Mouse (Mus musculus): ENCODE results near the gene Zfp941.

Zfp941 gene

GRCm38 (mm10) chr7:140840750-140841735 lies 19.1 kb upstream of the Zfp941 start:
- DNase-seq (ENCODE audit: low spot score) = no peak

DNA sequence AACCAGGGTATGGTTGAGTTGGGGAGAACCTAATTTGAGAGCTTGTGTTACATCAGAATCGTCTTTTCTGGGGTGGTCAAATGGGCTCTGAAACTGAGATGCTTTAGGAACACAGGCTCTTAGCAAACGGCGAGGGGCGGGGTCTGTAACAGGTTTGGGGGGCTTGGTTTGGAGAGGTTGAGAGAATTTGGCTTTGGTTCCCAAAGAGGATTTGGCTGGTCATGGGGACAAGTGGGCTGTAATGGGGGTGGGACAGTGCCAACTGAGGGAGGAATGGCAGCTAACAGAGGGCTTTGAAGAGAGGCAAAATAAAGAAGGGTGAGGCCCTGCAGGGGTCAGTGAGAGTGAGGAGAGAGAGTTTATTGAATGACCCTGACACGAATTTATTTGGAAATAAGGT lies 17.6 kb upstream of the Zfp941 start:
- DNase-seq (ENCODE audit: low spot score) = no peak

DNA sequence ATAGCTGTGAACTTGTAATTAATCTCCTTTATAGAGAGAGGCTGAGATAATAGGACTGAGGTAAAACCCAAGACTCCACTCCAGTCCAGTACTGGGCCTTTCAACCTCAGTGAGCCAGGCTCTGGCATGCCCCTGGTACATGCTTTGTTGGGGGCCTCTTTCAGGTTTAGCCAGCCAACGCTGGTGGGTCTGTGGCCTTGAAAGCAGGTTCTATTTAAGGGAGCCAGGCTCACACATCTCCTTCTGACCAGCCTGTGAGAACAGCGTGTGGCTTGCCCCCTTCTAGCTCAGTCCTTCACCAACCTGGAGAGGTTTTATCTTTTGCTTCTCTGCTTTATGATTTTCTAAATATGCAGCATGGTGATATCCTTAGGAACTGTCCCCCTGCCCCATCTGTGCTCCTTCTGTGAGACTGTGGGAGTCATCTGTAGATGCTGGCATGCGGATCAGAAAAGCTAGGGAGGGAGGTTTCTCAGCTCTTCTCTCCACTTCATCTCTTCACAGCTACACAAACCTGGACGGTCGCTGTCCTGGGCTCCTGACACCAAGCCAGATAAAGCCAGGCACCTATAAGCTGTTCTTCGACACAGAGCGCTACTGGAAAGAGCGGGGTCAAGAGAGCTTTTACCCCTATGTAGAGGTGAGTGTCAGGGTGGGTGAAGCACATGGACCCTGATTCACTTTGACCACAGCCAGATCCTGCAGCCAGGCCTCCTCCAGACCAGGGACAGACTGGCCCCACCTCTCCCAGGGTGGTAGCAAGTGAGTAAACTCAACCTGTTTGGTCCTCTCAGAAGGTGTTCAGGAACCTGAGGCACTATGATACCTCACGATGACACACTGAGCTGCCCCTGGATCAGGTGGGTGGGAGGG lies 14.5 kb upstream of the Zfp941 start:
- no peak for DNase-seq (ENCODE audit: low spot score)

- DNase-seq (ENCODE audit: low spot score) = no peak
Measured at GRCm38 (mm10) chr7:140835758-140836087, 13.7 kb upstream of the Zfp941 start.

DNA sequence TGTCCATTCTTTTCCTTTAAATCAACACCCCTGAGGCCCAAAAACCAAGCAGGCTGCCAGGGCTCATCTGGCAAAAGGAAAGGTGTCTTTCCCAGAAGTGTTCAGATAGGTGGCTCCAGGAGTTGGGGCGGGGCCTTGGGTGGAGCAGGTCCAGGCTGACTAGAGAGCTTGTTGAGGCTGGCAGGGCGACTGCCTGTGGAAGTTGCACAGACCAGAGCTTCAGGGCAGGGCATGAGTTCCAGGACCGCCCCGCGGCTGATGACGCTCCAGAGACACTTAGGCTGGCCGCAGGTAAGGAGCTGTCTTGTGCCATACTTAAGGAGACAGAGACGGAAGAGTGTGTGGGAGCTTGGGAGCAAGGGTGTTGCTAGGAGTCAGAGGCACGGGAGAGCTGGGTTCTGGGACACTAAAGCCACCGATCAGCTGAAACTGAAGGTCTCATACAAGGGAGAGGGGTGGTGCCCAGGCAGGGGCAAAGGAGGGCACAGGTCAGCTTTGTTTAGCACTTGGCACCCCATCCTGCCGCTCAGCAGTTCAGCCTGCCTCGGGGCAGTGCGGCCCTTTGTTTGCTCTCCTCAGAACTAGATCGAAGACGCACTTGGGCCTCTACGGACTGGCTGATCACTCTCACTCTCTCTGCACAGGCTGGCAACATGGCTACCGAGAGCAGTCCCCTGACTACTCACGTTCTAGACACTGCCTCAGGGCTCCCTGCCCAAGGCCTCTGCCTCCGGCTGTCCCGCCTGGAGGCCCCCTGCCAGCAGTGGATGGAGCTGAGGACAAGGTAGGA lies 13.2 kb upstream of the Zfp941 start, which contains the start of gene Urah:
Gene Urah, plus strand, starts transcription at position 51 of the 790 bp plus-strand sequence.
- DNase-seq (ENCODE audit: low spot score) = no peak

- DNase-seq (ENCODE audit: low spot score) = no peak
Measured at GRCm38 (mm10) chr7:140833341-140833740, 11.4 kb upstream of the Zfp941 start.

DNA sequence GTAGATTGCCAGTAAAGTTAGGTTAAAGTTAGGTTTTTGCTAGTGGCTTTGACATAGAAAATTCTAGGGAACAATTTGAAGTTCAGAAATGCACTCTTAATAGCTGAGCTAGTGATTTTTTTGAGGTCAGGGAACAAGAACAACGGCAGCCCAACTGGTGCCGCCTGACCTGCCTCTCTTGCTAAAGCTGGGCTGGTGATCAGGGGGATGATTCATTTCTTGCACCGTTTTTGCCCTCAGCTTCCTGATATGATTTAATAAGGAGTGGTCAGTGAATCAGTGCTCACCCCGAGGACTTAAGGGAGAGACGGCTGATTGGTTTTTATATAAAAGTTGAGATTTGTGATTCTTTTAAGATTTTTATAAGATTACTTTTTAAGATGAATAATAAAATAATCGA lies 9.5 kb upstream of the Zfp941 start:
- no peak for DNase-seq (ENCODE audit: low spot score)

- no peak for DNase-seq (ENCODE audit: low spot score)
Measured at GRCm38 (mm10) chr7:140828171-140828881, 6.3 kb upstream of the Zfp941 start.

- no peak for DNase-seq (ENCODE audit: low spot score)
Measured at GRCm38 (mm10) chr7:140822731-140823130, 753 bp upstream of the Zfp941 start.

DNA sequence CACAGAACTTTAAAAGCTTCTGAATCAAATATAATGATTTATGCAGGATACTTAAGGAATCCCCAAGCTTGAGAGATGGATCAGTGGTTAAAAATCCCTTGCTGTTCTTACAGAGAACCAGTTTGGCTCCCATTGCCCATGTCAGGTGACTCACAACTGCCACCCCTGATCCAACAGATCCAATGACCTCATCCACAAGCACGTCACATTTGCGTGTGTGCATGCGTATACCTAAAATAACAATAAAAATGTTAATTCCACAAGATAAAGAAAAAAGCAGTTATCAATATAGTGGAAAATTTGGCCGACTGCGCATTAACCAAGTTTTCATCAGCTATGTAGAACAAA lies 699 bp downstream of the Zfp941 start:
- DNase-seq (ENCODE audit: low spot score) = no peak

DNA sequence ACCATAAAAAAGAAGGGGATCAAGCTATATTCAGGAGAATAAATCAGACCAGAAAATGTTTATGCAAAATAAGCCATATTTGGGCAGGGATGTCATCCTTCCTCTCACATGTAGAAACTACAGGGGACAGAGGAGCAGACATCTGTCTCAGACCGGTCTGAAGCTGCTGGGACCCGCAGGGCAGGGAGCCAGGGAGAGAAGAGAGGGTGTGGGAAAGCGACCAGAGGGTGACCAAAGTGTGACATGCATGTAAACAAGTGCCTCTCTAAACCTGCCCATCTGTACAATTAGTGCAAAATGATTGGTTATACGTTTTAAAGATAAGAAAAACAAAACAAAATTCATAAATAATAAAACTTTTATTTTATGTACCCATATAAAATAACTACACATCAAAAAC lies 1.8 kb downstream of the Zfp941 start:
- no peak for DNase-seq (ENCODE audit: low spot score)

GRCm38 (mm10) chr7:140812850-140813249 lies 9.1 kb downstream of the Zfp941 start:
- DNase-seq (ENCODE audit: low spot score) = no peak

- DNase-seq (ENCODE audit: low spot score) = no peak
Measured at GRCm38 (mm10) chr7:140811714-140812113, 10.3 kb downstream of the Zfp941 start.

DNA sequence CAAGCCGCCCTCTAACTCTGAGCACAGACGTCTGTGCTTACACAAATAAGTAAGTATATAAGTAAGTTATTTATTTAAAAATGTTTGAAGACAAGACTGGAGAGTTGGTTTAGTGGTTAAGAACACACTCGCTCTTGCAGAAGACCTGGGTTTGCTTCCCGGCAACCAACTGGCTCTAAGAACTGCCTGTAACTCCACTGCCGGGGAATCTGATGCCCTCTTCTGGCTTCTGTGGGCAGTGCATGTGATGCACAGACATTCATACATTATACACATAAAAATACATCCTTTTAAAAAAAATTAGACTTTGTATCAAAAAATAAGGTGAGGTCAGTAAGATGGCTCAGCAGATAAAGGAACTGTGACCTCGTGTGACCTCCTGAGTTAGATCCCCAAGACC lies 11.5 kb downstream of the Zfp941 start:
- no peak for DNase-seq (ENCODE audit: low spot score)

GRCm38 (mm10) chr7:140805704-140806103 lies 16.3 kb downstream of the Zfp941 start:
- DNase-seq (ENCODE audit: low spot score) = no peak

DNA sequence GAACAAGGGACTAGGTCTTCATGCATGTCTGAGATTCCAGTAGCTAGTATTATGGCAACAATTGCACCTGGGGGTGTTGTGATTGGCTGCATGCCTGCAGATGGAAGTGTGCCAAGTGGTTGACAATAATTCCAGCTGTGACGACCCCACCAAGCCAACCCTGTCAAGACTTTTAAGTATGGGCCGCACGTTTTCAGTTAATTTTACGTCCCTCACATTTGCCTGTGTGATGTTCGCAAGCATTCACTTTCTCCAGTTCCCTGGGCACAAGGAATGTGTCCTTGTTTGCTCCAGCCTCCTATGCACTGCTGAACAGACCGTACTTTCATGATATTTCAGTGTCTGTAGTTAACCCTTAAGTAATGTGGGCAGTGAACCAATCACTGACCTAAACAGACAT lies 19.3 kb downstream of the Zfp941 start:
- DNase-seq (ENCODE audit: low spot score) = no peak

DNA sequence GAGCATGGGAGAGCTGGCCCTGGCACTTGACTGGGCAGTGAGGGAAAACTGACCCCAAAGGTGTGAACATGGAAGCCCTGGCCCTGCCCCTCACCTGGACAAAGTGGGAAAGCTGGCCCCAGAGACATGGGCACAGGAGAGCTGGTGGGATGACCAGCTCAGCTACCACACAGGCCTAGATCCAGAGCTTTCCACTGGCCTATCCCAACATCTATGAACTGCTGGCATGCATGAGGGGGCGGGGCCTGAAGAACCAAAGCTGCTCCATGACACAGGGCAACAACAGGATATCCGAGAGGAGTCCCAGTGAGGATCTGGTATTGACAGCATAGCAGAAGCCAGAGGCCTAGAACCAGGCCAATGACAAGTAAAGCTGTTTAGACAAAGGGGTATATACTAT lies 23.8 kb downstream of the Zfp941 start:
- DNase-seq (ENCODE audit: low spot score) = no peak

- no peak for DNase-seq (ENCODE audit: low spot score)
Measured at GRCm38 (mm10) chr7:140797619-140798018, 24.4 kb downstream of the Zfp941 start.

- no peak for DNase-seq (ENCODE audit: low spot score)
Measured at GRCm38 (mm10) chr7:140793541-140793940, 28.4 kb downstream of the Zfp941 start.

GRCm38 (mm10) chr7:140788053-140788435 lies 33.9 kb downstream of the Zfp941 start:
- no peak for DNase-seq (ENCODE audit: low spot score)

DNA sequence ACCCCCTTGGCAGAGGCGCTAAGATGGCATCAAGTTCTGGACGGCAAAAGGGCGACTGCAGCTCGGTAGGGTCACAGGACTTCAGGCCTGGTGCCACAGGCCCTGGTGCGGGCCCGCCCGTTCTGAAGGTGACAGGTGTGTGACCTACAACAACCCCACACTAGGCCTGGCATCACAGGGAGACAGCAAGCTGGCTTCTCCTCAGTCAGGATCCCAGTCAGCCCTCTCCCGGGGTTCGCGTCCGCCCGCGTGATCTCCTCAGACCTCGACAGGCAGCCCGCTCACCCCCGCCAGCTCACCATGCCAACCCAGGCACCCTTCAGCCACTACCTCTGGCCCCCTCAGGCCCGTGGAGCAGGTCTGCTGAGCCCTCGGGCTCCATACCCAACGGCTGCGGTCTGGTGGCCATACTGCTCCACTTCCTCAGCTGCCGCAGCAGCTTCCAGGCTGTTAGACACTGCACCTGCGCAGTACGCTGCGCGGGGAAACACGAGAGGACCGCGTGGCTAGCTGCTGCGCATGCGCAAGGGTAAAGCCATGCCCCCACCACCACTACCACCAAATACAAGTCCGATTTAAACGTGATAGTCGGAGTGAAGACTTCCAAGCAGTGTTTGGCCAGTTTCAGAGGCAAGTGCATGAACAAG lies 34.4 kb downstream of the Zfp941 start, which contains the start of gene Syce1:
Gene Syce1, minus strand, starts transcription at position 447 of the 647 bp plus-strand sequence.
- peak; percentile 93 for DNase-seq (ENCODE audit: low spot score)
